Mouse (Mus musculus): ENCODE data around the gene Kif23. TPM values are rescaled to one million over a fixed set of nuclear protein-coding genes. Genes with fewer than 3 reads are reported as not detected.

The Kif23 gene
- polyA plus RNA-seq, 1 experiment from 2014 or later: 105 TPM

GRCm38 (mm10) chr9:61908832-61909407 lies 37.7 kb downstream of the Kif23 start:
- DNase-seq (ENCODE audit: low spot score): peak; percentile 74
- Histone ChIP-seq H3K4me1 (peaks cover 25% of the 10 kb centered on the region), H3K36me3 (peaks cover 22% of the 10 kb centered on the region), H3K27me3 (ENCODE audit: insufficient read depth, poor library complexity, severe bottlenecking) (no peaks in the 10 kb centered on the region), H3K4me3 (no peak overlapping the region), H3K27ac (no peak overlapping the region), H3K9me3 (no peaks in the 10 kb centered on the region)
- WGBS: 89% methylated on average over 11 of the region's 11 CpGs

GRCm38 (mm10) chr9:61908341-61908740 lies 38.2 kb downstream of the Kif23 start:
- H3K27me3 ChIP-seq (ENCODE audit: insufficient read depth, poor library complexity, severe bottlenecking): peaks cover 4% of the 10 kb centered on the region; the same call in 1 of the 2 replicates
- peaks cover 19% of the 10 kb centered on the region for H3K36me3 ChIP-seq
- 75% methylated on average over 3 of the region's 3 CpGs for WGBS
- no peak overlapping the region for H3K4me3 ChIP-seq
- no peaks in the 10 kb centered on the region for H3K9me3 ChIP-seq
- no peak for DNase-seq (ENCODE audit: low spot score)
- no peak overlapping the region for H3K27ac ChIP-seq
- peaks cover 26% of the 10 kb centered on the region for H3K4me1 ChIP-seq

- Histone ChIP-seq H3K4me1 (peaks cover 22% of the 10 kb centered on the region), H3K9me3 (no peaks in the 10 kb centered on the region), H3K36me3 (peaks cover 13% of the 10 kb centered on the region), H3K27ac (no peak overlapping the region), H3K4me3 (no peak overlapping the region), H3K27me3 (ENCODE audit: insufficient read depth, poor library complexity, severe bottlenecking) (peaks cover 10% of the 10 kb centered on the region; the same call in 1 of the 2 replicates)
- no peak for DNase-seq (ENCODE audit: low spot score)
- 75% methylated on average over 4 of the region's 4 CpGs for WGBS
Measured at GRCm38 (mm10) chr9:61907621-61908295, 38.8 kb downstream of the Kif23 start.

GRCm38 (mm10) chr9:61906912-61907311 lies 39.7 kb downstream of the Kif23 start:
- Histone ChIP-seq H3K27ac (no peak overlapping the region), H3K36me3 (peaks cover 5% of the 10 kb centered on the region), H3K9me3 (no peaks in the 10 kb centered on the region), H3K4me1 (peaks cover 17% of the 10 kb centered on the region), H3K4me3 (no peak overlapping the region), H3K27me3 (ENCODE audit: insufficient read depth, poor library complexity, severe bottlenecking) (peaks cover 18% of the 10 kb centered on the region)
- 64% methylated on average over 10 of the region's 10 CpGs for WGBS
- DNase-seq (ENCODE audit: low spot score): peak; percentile 82

- Histone ChIP-seq H3K9me3 (no peaks in the 10 kb centered on the region), H3K36me3 (no peaks in the 10 kb centered on the region), H3K4me1 (peaks cover 12% of the 10 kb centered on the region), H3K27ac (no peak overlapping the region), H3K27me3 (ENCODE audit: insufficient read depth, poor library complexity, severe bottlenecking) (peaks cover 32% of the 10 kb centered on the region), H3K4me3 (no peak overlapping the region)
- WGBS: 84% methylated on average over 5 of the region's 5 CpGs
- no peak for DNase-seq (ENCODE audit: low spot score)
Measured at GRCm38 (mm10) chr9:61905576-61905975, 41.0 kb downstream of the Kif23 start.

GRCm38 (mm10) chr9:61904201-61904600 lies 42.4 kb downstream of the Kif23 start:
- Histone ChIP-seq H3K9me3 (no peaks in the 10 kb centered on the region), H3K4me1 (peaks cover 10% of the 10 kb centered on the region), H3K27ac (peak overlapping the region; percentile 25; the same call in 1 of the 2 replicates), H3K4me3 (no peak overlapping the region), H3K27me3 (ENCODE audit: insufficient read depth, poor library complexity, severe bottlenecking) (peaks cover 43% of the 10 kb centered on the region), H3K36me3 (no peaks in the 10 kb centered on the region)
- WGBS: 22% methylated on average over 7 of the region's 7 CpGs
- DNase-seq (ENCODE audit: low spot score): no peak

GRCm38 (mm10) chr9:61902445-61902844 lies 44.1 kb downstream of the Kif23 start:
- peaks cover 55% of the 10 kb centered on the region for H3K27me3 ChIP-seq (ENCODE audit: insufficient read depth, poor library complexity, severe bottlenecking)
- no peak overlapping the region for H3K4me3 ChIP-seq
- peaks cover 10% of the 10 kb centered on the region for H3K4me1 ChIP-seq
- H3K27ac ChIP-seq: no peak overlapping the region
- WGBS: 63% methylated on average over 9 of the region's 9 CpGs
- no peaks in the 10 kb centered on the region for H3K36me3 ChIP-seq
- DNase-seq (ENCODE audit: low spot score): no peak
- no peaks in the 10 kb centered on the region for H3K9me3 ChIP-seq

- 86% methylated on average over 4 of the region's 4 CpGs for whole genome bisulfite sequencing
- peaks cover 10% of the 10 kb centered on the region for H3K4me1 ChIP-seq
- H3K27me3 ChIP-seq (ENCODE audit: insufficient read depth, poor library complexity, severe bottlenecking): peaks cover 61% of the 10 kb centered on the region
- no peak overlapping the region for H3K4me3 ChIP-seq
- H3K36me3 ChIP-seq: no peaks in the 10 kb centered on the region
- H3K27ac ChIP-seq: no peak overlapping the region
- H3K9me3 ChIP-seq: no peaks in the 10 kb centered on the region
- DNase-seq (ENCODE audit: low spot score): no peak
Measured at GRCm38 (mm10) chr9:61901574-61901973, 45.0 kb downstream of the Kif23 start.

GRCm38 (mm10) chr9:61899804-61900203 lies 46.8 kb downstream of the Kif23 start:
- no peak overlapping the region for H3K4me3 ChIP-seq

GRCm38 (mm10) chr9:61898401-61898800 lies 48.2 kb downstream of the Kif23 start:
- H3K4me3 ChIP-seq: no peak overlapping the region
- no peak for DNase-seq (ENCODE audit: low spot score)
- no peaks in the 10 kb centered on the region for H3K36me3 ChIP-seq
- H3K27me3 ChIP-seq (ENCODE audit: insufficient read depth, poor library complexity, severe bottlenecking): peaks cover 79% of the 10 kb centered on the region
- whole genome bisulfite sequencing: 4% methylated on average over 7 of the region's 8 CpGs
- H3K27ac ChIP-seq: no peak overlapping the region
- peaks cover 8% of the 10 kb centered on the region; the same call in 1 of the 2 replicates for H3K4me1 ChIP-seq
- no peaks in the 10 kb centered on the region for H3K9me3 ChIP-seq

More at GRCm38 (mm10) chr9:61899804-61900203, 46.8 kb downstream of the Kif23 start:
- Histone ChIP-seq H3K4me1 (peaks cover 17% of the 10 kb centered on the region), H3K27ac (no peak overlapping the region), H3K9me3 (no peaks in the 10 kb centered on the region), H3K36me3 (no peaks in the 10 kb centered on the region), H3K27me3 (ENCODE audit: insufficient read depth, poor library complexity, severe bottlenecking) (peaks cover 78% of the 10 kb centered on the region)
- WGBS: 4% methylated on average over 16 of the region's 16 CpGs
- DNase-seq (ENCODE audit: low spot score): no peak

- H3K9me3 ChIP-seq: no peaks in the 10 kb centered on the region
- DNase-seq (ENCODE audit: low spot score): no peak
- no peak overlapping the region for H3K4me3 ChIP-seq
- H3K4me1 ChIP-seq: peaks cover 8% of the 10 kb centered on the region; the same call in 1 of the 2 replicates
- no peak overlapping the region; the same call in 1 of the 2 replicates for H3K27ac ChIP-seq
- H3K27me3 ChIP-seq (ENCODE audit: insufficient read depth, poor library complexity, severe bottlenecking): peaks cover 45% of the 10 kb centered on the region
- no peaks in the 10 kb centered on the region for H3K36me3 ChIP-seq
- WGBS: 62% methylated on average over 8 of the region's 8 CpGs
Measured at GRCm38 (mm10) chr9:61895014-61895413, 51.6 kb downstream of the Kif23 start.

GRCm38 (mm10) chr9:61889855-61890254 lies 56.7 kb downstream of the Kif23 start:
- H3K4me1 ChIP-seq: peaks cover 5% of the 10 kb centered on the region

GRCm38 (mm10) chr9:61887661-61888379 lies 58.8 kb downstream of the Kif23 start:
- DNase-seq (ENCODE audit: low spot score): no peak
- Histone ChIP-seq H3K27ac (no peak overlapping the region), H3K4me3 (no peak overlapping the region), H3K4me1 (peaks cover 12% of the 10 kb centered on the region), H3K36me3 (no peaks in the 10 kb centered on the region), H3K27me3 (ENCODE audit: insufficient read depth, poor library complexity, severe bottlenecking) (peaks cover 8% of the 10 kb centered on the region; the same call in 1 of the 2 replicates), H3K9me3 (no peaks in the 10 kb centered on the region)
- WGBS: 65% methylated on average over 11 of the region's 11 CpGs

More at GRCm38 (mm10) chr9:61889855-61890254, 56.7 kb downstream of the Kif23 start:
- Histone ChIP-seq H3K4me3 (no peak overlapping the region), H3K36me3 (no peaks in the 10 kb centered on the region), H3K27me3 (ENCODE audit: insufficient read depth, poor library complexity, severe bottlenecking) (peaks cover 13% of the 10 kb centered on the region; the same call in 1 of the 2 replicates), H3K27ac (no peak overlapping the region), H3K9me3 (no peaks in the 10 kb centered on the region)
- no peak for DNase-seq (ENCODE audit: low spot score)
- 61% methylated on average over 8 of the region's 8 CpGs for WGBS
